Mouse (Mus musculus) right cerebral cortex, postnatal 10 days (tissue): Measurements from ENCODE around the gene Slc6a12.
"Not testable (repeated sequence)": the region's sequence is repeated elsewhere in the genome, so short reads cannot be mapped to it uniquely, and the experiment has no call there.

Experiments
- DNase-seq, 2 experiments: peaks; one replicate each; pipeline ENCODE4 v3.0.0; 2021; ENCODE audit warnings: low spot score in 2 of 2

Slc6a12 gene

GRCm38 (mm10) chr6:121343771-121344123 lies 871 bp downstream of the Slc6a12 start:
- DNase-seq, result no peak

- no peak for DNase-seq
These were observed 1.5 kb downstream of the Slc6a12 start for GRCm38 (mm10) chr6:121344329-121344728.

GRCm38 (mm10) chr6:121346428-121346827 lies 3.6 kb downstream of the Slc6a12 start:
- DNase-seq, result no peak

GRCm38 (mm10) chr6:121352276-121352675 lies 9.4 kb downstream of the Slc6a12 start:
- DNase-seq, result no peak

GRCm38 (mm10) chr6:121356041-121356440 lies 13.2 kb downstream of the Slc6a12 start:
- no peak for DNase-seq

GRCm38 (mm10) chr6:121357232-121357631 lies 14.4 kb downstream of the Slc6a12 start:
- DNase-seq, result no peak

GRCm38 (mm10) chr6:121363061-121363460 lies 20.2 kb downstream of the Slc6a12 start:
- no peak for DNase-seq

GRCm38 (mm10) chr6:121363956-121364355 lies 21.1 kb downstream of the Slc6a12 start:
- no peak for DNase-seq

GRCm38 (mm10) chr6:121366537-121366936 lies 23.7 kb downstream of the Slc6a12 start:
- DNase-seq, result not testable (repeated sequence)

- DNase-seq, result no peak
These were observed 24.2 kb downstream of the Slc6a12 start for GRCm38 (mm10) chr6:121367099-121367498.

GRCm38 (mm10) chr6:121371197-121371980 lies 28.5 kb downstream of the Slc6a12 start:
- no peak for DNase-seq

GRCm38 (mm10) chr6:121376159-121376558 lies 33.3 kb downstream of the Slc6a12 start:
- DNase-seq, result no peak

GRCm38 (mm10) chr6:121378256-121378655 lies 35.4 kb downstream of the Slc6a12 start:
- DNase-seq, result no peak

- DNase-seq, result no peak
These were observed 37.7 kb downstream of the Slc6a12 start for GRCm38 (mm10) chr6:121380576-121380975.

GRCm38 (mm10) chr6:121382071-121382470 lies 39.2 kb downstream of the Slc6a12 start:
- no peak for DNase-seq

GRCm38 (mm10) chr6:121385397-121385796 lies 42.5 kb downstream of the Slc6a12 start:
- no peak for DNase-seq

- no peak for DNase-seq
These were observed 49.9 kb downstream of the Slc6a12 start for GRCm38 (mm10) chr6:121392610-121393252.

GRCm38 (mm10) chr6:121401140-121401539 lies 58.3 kb downstream of the Slc6a12 start:
- peak in 1 of 2 experiments; percentile 12 for DNase-seq

- no peak for DNase-seq
These were observed 59.2 kb downstream of the Slc6a12 start for GRCm38 (mm10) chr6:121401826-121402660.

- no peak for DNase-seq
These were observed 59.9 kb downstream of the Slc6a12 start for GRCm38 (mm10) chr6:121402661-121403244.

GRCm38 (mm10) chr6:121405311-121405710 lies 62.4 kb downstream of the Slc6a12 start:
- DNase-seq, result no peak

GRCm38 (mm10) chr6:121407571-121408011 lies 64.7 kb downstream of the Slc6a12 start:
- DNase-seq, result no peak
